Mouse (Mus musculus) limb, embryonic 14.5 days (tissue): Measurements from ENCODE around the gene Gtdc1. TPM values are rescaled to one million over a fixed set of nuclear protein-coding genes. Genes with fewer than 3 reads are reported as not detected.

Experiments
- ATAC-seq: fragments of 200-750 bp; cut with Nextera tagmentation; 2 replicates; pipeline ENCODE4 v1.8.0; 2017; ENCODE audit warnings: low read depth, moderate number of reproducible peaks, moderate TSS enrichment; ENCODE audit not compliant: low FRiP score
- DNase-seq: peaks from one replicate; pipeline ENCODE4 v3.0.0-alpha.2; 2015; ENCODE audit warnings: low spot score
- H3K27ac ChIP-seq: fragments of 300-500 bp; sonication (generic); replicated peaks from 2 replicates; pipeline ENCODE4 v1.5.1; 2014; ENCODE audit warnings: low read depth, mild to moderate bottlenecking, low read length, moderate library complexity, mixed read lengths
- H3K27me3 ChIP-seq: fragments of 300-500 bp; sonication (generic); 2 replicates; pipeline ENCODE4 v1.6.1; 2014; ENCODE audit warnings: low read length, mixed read lengths; ENCODE audit not compliant: control insufficient read depth, insufficient read depth
- H3K36me3 ChIP-seq: fragments of 300-500 bp; sonication (generic); 2 replicates; pipeline ENCODE4 v1.6.1; 2014; ENCODE audit warnings: mild to moderate bottlenecking, low read length, moderate library complexity, mixed read lengths; ENCODE audit not compliant: control insufficient read depth, insufficient read depth
- H3K4me1 ChIP-seq: fragments of 300-500 bp; sonication (generic); 2 replicates; pipeline ENCODE4 v1.6.1; 2014; ENCODE audit warnings: antibody characterized with exemption, low read length, mixed read lengths; ENCODE audit not compliant: control insufficient read depth, insufficient read depth
- H3K4me2 ChIP-seq: fragments of 300-500 bp; sonication (generic); replicated peaks from 2 replicates; pipeline ENCODE4 v1.6.1; 2014; ENCODE audit warnings: low read depth, mild to moderate bottlenecking, low read length, moderate library complexity; ENCODE audit not compliant: severe bottlenecking
- H3K4me3 ChIP-seq: fragments of 300-500 bp; sonication (generic); replicated peaks from 2 replicates; pipeline ENCODE4 v1.5.1; 2014; ENCODE audit warnings: low read length
- H3K9ac ChIP-seq: fragments of 300-500 bp; sonication (generic); 2 replicates; pipeline ENCODE4 v1.6.1; 2014; ENCODE audit warnings: mild to moderate bottlenecking, low read depth, low read length, moderate library complexity; ENCODE audit not compliant: severe bottlenecking
- H3K9me3 ChIP-seq: fragments of 300-500 bp; sonication (generic); 2 replicates; pipeline ENCODE4 v1.6.1; 2016; ENCODE audit warnings: low read length; ENCODE audit not compliant: control insufficient read depth
- POLR2A ChIP-seq: fragments of 200-500 bp; IDR thresholded peaks from 2 replicates; pipeline ENCODE4 v1.8.0; 2012; ENCODE audit warnings: inconsistent platforms, mild to moderate bottlenecking, moderate library complexity, borderline replicate concordance; ENCODE audit not compliant: insufficient read depth, insufficient read length; ENCODE audit errors: extremely low read depth
- WGBS: fragments of 180-500 bp; shearing (Covaris S2); extraction: QIAGEN DNeasy Blood & Tissue Kit; methylation state at CpG from one replicate; pipeline ENCODE4 v1.1.7; 2014; 5-methylcytosine and 5-hydroxymethylcytosine counted together
- polyA plus RNA-seq, 2 experiments: library from polyadenylated mRNA; depleted of rRNA in 1 of 2; stranded (reverse) in 1 of 2; unstranded in 1 of 2; fragments of >200 nt; fragmentation: Nextera tagmentation in 1 of 2; extraction: Ambion mirVana in 1 of 2; gene quantifications; 2 replicates each; pipeline versions ENCODE4 v1.2.1 to v1.2.3; 2012 to 2014

The Gtdc1 gene
- polyA plus RNA-seq, 2 experiments = 14.3 to 22.9 TPM

- WGBS = 91% methylated on average over 1 of the region's 1 CpGs
- Histone ChIP-seq H3K4me3 (no peak overlapping the region), H3K9ac (no peak overlapping the region), H3K4me1 (no peaks in the 10 kb centered on the region), H3K36me3 (no peaks in the 10 kb centered on the region), H3K27ac (no peak overlapping the region), H3K27me3 (no peaks in the 10 kb centered on the region), H3K4me2 (no peak overlapping the region), H3K9me3 (no peaks in the 10 kb centered on the region)
- DNase-seq = no peak
- TF ChIP-seq POLR2A = no peak
- no peak for ATAC-seq
These were observed 42.2 kb upstream of the Gtdc1 start for GRCm38 (mm10) chr2:44969640-44970039.

GRCm38 (mm10) chr2:44969226-44969625 lies 41.8 kb upstream of the Gtdc1 start:
- 74% methylated on average over 2 of the region's 2 CpGs for WGBS
- Histone ChIP-seq H3K27me3 (no peaks in the 10 kb centered on the region), H3K4me2 (no peak overlapping the region), H3K9me3 (no peaks in the 10 kb centered on the region), H3K9ac (no peak overlapping the region), H3K4me1 (no peaks in the 10 kb centered on the region), H3K4me3 (no peak overlapping the region), H3K36me3 (no peaks in the 10 kb centered on the region), H3K27ac (no peak overlapping the region)
- DNase-seq = no peak
- no peak for ATAC-seq
- TF ChIP-seq POLR2A = no peak

- no peaks in the 10 kb centered on the region for H3K36me3 ChIP-seq
- no peaks in the 10 kb centered on the region for H3K27me3 ChIP-seq
- WGBS = 92% methylated on average over 2 of the region's 2 CpGs
- no peaks in the 10 kb centered on the region for H3K9me3 ChIP-seq
- H3K27ac ChIP-seq = no peak overlapping the region
- DNase-seq (no peak), ATAC-seq (no peak)
- H3K4me1 ChIP-seq = no peaks in the 10 kb centered on the region
- H3K4me3 ChIP-seq = no peak overlapping the region
- H3K9ac ChIP-seq = no peak overlapping the region
- TF ChIP-seq POLR2A = no peak
- H3K4me2 ChIP-seq = no peak overlapping the region
These were observed 38.5 kb upstream of the Gtdc1 start for GRCm38 (mm10) chr2:44965834-44966555.

- no peak overlapping the region for H3K4me3 ChIP-seq
- H3K27ac ChIP-seq = no peak overlapping the region
- no peak for TF ChIP-seq POLR2A
- ATAC-seq (no peak), DNase-seq (no peak)
- no peaks in the 10 kb centered on the region for H3K9me3 ChIP-seq
- H3K4me1 ChIP-seq = no peaks in the 10 kb centered on the region
- no peaks in the 10 kb centered on the region for H3K36me3 ChIP-seq
- H3K4me2 ChIP-seq = no peak overlapping the region
- 84% methylated on average over 5 of the region's 5 CpGs for WGBS
- H3K27me3 ChIP-seq = no peaks in the 10 kb centered on the region
- H3K9ac ChIP-seq = no peak overlapping the region
These were observed 35.2 kb upstream of the Gtdc1 start for GRCm38 (mm10) chr2:44962620-44963019.

GRCm38 (mm10) chr2:44961192-44961591 lies 33.7 kb upstream of the Gtdc1 start:
- Histone ChIP-seq H3K27ac (no peak overlapping the region), H3K4me1 (no peaks in the 10 kb centered on the region), H3K4me2 (no peak overlapping the region), H3K27me3 (no peaks in the 10 kb centered on the region), H3K9me3 (no peaks in the 10 kb centered on the region), H3K36me3 (no peaks in the 10 kb centered on the region), H3K9ac (no peak overlapping the region), H3K4me3 (no peak overlapping the region)
- no peak for TF ChIP-seq POLR2A
- DNase-seq (no peak), ATAC-seq (no peak)
- WGBS = 88% methylated on average over 4 of the region's 4 CpGs
